Mouse (Mus musculus) layer of hippocampus, postnatal 14 days (tissue): ENCODE data around the gene Vezt. TPM values are rescaled to one million over a fixed set of nuclear protein-coding genes. Genes with fewer than 3 reads are reported as not detected.

Experiments used
- DNase-seq, 2 experiments: peaks; one replicate each; pipeline ENCODE4 v3.0.0; 2021 to 2022; ENCODE audit warnings: low spot score in 2 of 2, mixed read lengths in 1 of 2
- microRNA-seq, 2 experiments: library from miRNA; unstranded; fragments of <30 nt; microRNA quantifications; one replicate each; pipeline ENCODE4 v1.2.0; 2021
- total RNA-seq, 2 experiments: library from RNA; stranded (reverse); gene quantifications; 2 replicates each; pipeline ENCODE4 v1.2.3; 2021

Gene Vezt
- total RNA-seq, 2 experiments from 2014 or later = 77.1 to 77.9 TPM

- no peak for DNase-seq
These were observed 119.9 kb downstream of the Vezt start for GRCm38 (mm10) chr10:93915531-93916275.

DNA sequence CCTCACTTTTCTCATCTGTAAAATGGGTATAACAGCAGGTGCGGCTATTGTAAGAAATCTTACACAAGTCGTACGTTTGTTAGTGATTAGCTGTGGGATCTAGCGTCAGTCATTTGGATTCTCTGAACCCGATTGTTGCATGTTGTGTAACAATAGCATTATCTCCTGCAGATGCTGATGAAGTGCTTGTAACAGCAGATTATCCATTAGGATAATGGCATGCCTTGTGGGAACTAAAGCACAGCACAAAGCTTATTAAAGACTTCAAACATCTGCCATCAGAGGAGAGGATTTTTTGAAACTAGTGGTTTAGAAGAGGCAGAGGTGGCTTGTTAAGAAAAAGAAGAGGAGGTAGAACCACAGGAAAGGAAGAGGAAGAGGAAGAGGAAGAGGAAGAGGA, 122.1 kb downstream of the Vezt start:
- no peak for DNase-seq

- DNase-seq = no peak
These were observed 122.7 kb downstream of the Vezt start for GRCm38 (mm10) chr10:93912917-93913316.

DNA sequence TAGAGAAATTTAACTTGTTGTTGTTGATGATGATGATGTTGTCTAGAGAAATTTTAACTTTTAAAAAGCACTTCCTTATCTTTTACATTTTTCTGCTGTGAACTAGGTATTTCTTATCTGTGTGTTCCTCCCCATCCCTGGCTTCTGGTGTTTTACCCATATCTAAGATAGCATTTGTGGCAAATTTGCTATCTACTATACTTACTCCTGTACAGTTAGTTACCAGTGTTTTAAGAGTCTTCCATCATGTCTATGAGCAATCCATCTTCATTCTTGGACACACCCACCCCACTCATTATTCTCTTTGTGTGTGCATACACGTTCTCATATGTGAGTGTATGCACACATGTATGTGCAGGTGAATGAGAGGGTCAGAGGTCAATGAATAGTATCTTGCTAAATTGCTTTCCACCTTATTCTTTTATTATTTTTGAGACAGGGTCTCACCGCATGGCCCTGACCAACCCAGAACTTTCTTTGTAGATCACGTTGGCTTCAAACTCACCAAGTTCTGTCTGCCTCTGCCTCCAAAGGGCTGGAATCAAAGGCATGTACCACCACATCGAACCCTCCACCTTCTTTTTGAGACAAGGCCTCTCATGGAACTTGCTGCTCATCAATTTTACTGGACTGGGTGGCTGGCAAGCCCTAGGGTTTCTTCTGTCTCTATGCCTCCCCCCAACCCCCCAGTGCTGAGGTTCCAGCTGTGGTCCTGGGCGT, 123.3 kb downstream of the Vezt start:
- DNase-seq = no peak

DNA sequence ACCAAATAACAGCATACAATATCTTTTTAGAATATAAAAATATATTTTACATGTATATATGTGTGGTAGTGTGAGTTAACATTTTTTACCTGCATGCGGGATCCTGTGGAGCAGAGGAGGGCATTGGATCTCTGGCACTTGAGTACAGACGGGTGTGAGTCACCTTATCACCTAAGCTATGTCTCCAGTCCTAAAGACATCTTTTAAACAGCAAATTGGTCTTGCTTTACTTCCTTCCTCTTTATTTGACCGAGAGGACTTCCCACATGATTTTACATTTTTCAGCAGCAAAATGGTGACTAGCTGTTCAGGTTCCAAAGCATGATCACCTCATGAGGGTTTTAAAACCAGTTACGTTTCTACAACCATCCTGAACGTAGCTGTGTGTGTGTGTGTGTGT, 124.3 kb downstream of the Vezt start:
- no peak for DNase-seq

DNA sequence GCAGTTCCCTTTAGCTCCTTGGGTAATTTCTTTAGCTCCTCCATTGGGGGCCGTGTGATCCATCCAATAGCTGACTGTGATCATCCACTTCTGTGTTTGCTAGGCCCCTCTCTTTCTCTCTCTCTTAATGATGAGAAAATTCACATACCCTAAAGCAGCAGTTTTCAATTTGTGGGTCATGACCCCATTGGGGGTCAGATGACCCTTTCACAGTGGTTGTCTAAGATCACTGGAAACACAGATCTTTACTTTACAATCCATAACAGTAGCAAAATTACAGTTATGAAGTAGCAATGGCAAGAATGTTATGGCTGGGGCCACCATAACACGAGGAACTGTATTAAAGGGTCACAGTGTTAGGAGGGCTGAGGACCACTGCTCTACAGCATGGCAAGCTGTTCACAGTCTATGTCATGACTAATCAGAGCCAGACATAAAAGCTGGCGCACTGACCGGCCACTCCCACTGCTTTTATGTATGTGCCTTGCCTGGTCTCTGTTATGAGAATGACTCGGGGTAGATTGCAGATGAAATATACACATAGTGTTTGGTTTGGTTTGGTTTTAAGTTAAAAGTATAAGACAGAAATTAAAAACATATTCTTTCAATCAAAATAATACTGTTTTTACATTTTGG, 125.7 kb downstream of the Vezt start:
- no peak for DNase-seq

GRCm38 (mm10) chr10:93909015-93909414, 126.6 kb downstream of the Vezt start:
- DNase-seq = no peak

DNA sequence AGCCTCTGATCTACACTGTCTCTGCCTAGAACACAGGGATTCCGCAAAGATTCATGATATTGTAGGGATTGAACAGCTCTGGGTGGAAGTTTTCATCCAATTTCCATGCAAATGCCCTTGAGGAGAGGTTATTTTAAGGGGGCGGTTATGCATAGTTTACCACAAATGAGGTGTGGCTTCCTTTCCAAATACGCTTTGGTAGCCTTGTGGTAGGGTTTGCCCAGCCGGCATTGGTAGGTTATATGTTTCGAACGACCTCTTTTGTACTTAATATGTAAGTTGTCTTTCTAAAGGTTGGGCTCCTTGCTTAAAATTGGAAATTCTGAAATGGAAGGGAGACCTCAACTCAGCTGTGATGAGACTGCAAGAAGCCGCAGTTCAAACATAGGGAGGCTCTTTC, 127.1 kb downstream of the Vezt start:
- DNase-seq = no peak

GRCm38 (mm10) chr10:93907376-93907775, 128.2 kb downstream of the Vezt start:
- DNase-seq = no peak

DNA sequence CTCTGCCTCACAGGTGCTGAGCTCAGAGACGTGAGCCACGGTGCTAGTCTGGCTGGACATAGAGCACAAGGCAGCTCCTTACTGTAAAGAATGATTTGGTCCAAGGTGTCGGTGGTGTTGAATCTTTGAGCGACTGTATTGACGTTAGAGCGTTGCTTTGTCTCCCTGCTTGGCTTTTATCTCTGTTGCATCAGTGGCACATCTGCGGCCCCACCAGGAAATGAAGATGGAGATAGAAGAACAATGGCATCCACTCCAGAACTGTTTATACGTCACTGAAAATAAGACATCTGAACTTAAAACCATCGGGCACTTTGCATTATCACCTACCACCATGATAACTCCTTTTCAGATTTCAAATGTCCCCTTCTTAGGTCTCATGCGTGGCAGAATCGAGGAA, 135.7 kb downstream of the Vezt start:
- DNase-seq = no peak

DNA sequence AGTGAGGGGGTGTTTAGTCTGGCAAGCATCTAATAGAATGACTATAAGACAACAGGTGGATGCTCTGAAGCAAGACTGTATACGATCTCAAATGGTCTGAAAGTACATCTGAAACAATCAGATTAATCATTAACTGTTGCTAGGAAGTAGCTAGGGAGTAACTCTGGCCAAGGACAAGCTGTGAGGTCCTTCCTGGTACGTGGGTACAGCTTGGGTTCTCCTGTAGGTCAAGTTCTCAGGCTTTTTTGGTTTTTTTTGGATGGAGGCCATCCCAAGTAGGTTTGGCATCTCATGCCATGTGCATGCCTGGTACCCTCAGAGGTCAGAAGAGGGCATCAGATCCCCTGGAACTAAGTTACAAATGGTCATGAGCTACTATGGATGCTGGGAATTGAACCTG, 136.3 kb downstream of the Vezt start:
- no peak for DNase-seq

GRCm38 (mm10) chr10:93897043-93897646, 138.5 kb downstream of the Vezt start, which contains the start of gene Metap2:
Gene Metap2, minus strand, starts transcription at chr10:93897093.
- no peak for DNase-seq

DNA sequence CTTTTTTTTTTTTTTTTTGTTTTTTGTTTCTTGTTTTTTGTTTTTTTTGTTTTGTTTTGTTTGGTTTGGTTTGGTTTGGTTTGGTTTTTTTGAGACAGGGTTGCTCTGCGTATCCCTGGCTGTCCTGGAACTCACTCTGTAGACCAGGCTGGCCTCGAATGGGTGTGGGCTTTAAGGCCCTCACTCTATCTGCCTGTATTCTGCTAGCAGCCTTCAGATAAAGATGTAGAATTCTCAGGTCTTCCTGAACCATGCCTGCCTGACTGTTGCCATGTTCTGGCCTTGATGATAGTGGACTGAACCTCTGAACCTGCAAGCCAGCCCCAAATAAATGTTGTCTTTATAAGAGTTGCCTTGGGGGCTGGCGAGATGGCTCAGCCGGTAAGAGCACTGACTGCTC, 143.1 kb downstream of the Vezt start:
- no peak for DNase-seq

- no peak for DNase-seq
These were observed 144.6 kb downstream of the Vezt start for GRCm38 (mm10) chr10:93891031-93891430.

- no peak for DNase-seq
These were observed 145.1 kb downstream of the Vezt start for GRCm38 (mm10) chr10:93890565-93890964.

DNA sequence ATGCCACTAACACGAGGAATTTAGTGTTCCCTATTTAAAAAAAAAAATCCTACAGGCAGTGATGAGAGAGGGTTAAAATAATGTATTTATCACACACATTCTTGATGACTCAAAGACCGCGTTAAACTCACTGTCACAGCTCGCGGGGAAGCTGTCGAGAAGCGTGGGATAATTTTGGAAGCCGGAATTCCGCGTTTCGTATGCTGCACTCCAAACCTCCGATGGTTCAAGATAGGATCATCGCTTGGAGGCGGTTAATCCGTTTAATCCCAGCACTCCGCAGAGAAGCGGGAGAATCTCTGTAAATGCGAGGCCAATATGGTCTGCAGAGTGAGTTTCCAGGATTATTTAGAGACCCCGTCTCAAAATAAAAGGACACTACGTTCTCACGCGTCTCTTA, 145.6 kb downstream of the Vezt start:
- peak; percentile 51 to 54 for DNase-seq

DNA sequence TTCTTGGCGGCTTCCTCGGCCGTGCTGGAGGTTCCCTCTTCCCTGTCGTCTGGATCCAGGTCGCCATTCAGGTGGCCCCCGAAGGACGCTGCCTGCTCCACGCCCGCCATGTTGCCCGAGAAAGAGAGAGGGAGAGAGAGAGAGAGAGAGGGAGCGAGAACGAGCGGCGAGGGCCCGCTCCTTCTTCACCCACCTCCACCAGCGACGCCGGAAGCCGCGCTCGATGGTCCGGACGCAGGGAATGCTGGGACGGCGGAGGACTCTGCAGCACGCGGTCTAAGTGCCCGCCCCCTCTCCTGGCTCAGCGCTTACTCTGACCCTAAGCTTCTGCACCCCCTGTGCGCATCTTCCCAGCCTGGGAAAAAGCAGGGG, 146.1 kb downstream of the Vezt start:
- peak; percentile 82 to 93 for DNase-seq

Small RNAs within 50 kb of the gene (microRNA-seq; reads per million reads assigned to microRNA genes)
- 200 to 300 reads per million in 2 experiments for gene Mir331

Other genes with a start within 250 kb of the Vezt start
- not detected for gene Usp44, start 204.3 kb downstream of the Vezt start, total RNA-seq
- 100 to 1,000 TPM; 134 to 137 TPM for gene Metap2, start 138.7 kb downstream of the Vezt start, total RNA-seq
- 10 to 100 TPM in 1 of 2 experiments, 1 to 10 TPM in 1; 9.7 to 10.7 TPM for gene Fgd6, start 184 bp upstream of the Vezt start, total RNA-seq
- 1 to 10 TPM; 7.7 to 9.0 TPM for gene Nr2c1, start 112.2 kb upstream of the Vezt start, total RNA-seq
- gene Ndufa12, start 162.9 kb upstream of the Vezt start, total RNA-seq = 100 to 1,000 TPM; 255 to 259 TPM